Mouse (Mus musculus) splenic B cell, adult 2 months (primary cell): Measurements from ENCODE around the gene Rint1.

Source experiments
- DNase-seq: peaks from one replicate; pipeline ENCODE4 v3.0.0-alpha.2; 2011; ENCODE audit warnings: low read depth, low spot score
- H3K27me3 ChIP-seq: 2 replicates; pipeline ENCODE4 v1.6.1; 2012; ENCODE audit warnings: mild to moderate bottlenecking, low read length, moderate library complexity, mixed read lengths; ENCODE audit not compliant: control insufficient read depth, poor library complexity, insufficient read depth, severe bottlenecking
- H3K36me3 ChIP-seq: 2 replicates; pipeline ENCODE4 v1.6.1; 2012; ENCODE audit warnings: mild to moderate bottlenecking, low read length, moderate library complexity, mixed read lengths; ENCODE audit not compliant: control insufficient read depth, poor library complexity, insufficient read depth, severe bottlenecking

The Rint1 gene

GRCm38 (mm10) chr5:23865941-23866340, 78.4 kb downstream of the Rint1 start:
- Histone ChIP-seq H3K36me3 (0 out of 2 replicates have a peak, but pooled peaks cover 3% of the 10 kb centered on the region), H3K27me3 (no peaks in the 10 kb centered on the region)
- no peak for DNase-seq
